Mouse (Mus musculus) kidney, postnatal 10 days (tissue): ENCODE data around the gene Sox5.

Experiments
- DNase-seq: peaks from one replicate; pipeline ENCODE4 v3.0.0; 2021; ENCODE audit warnings: mixed read lengths

The Sox5 gene

GRCm38 (mm10) chr6:144648896-144649295 is 132.9 kb downstream of the Sox5 start:
- DNase-seq: no peak

GRCm38 (mm10) chr6:144648124-144648591 is 133.6 kb downstream of the Sox5 start:
- DNase-seq: peak; percentile 38

- DNase-seq: no peak
Measured at GRCm38 (mm10) chr6:144646331-144646730, 135.4 kb downstream of the Sox5 start.

GRCm38 (mm10) chr6:144645796-144646195 is 136.0 kb downstream of the Sox5 start:
- DNase-seq: no peak

GRCm38 (mm10) chr6:144644711-144645110 is 137.1 kb downstream of the Sox5 start:
- peak; percentile 75 for DNase-seq

- DNase-seq: no peak
Measured at GRCm38 (mm10) chr6:144643601-144644000, 138.2 kb downstream of the Sox5 start.

- no peak for DNase-seq
Measured at GRCm38 (mm10) chr6:144641888-144642287, 139.9 kb downstream of the Sox5 start.

GRCm38 (mm10) chr6:144640591-144640990 is 141.2 kb downstream of the Sox5 start:
- no peak for DNase-seq

- no peak for DNase-seq
Measured at GRCm38 (mm10) chr6:144638547-144638946, 143.2 kb downstream of the Sox5 start.

- DNase-seq: no peak
Measured at GRCm38 (mm10) chr6:144627539-144628115, 154.2 kb downstream of the Sox5 start.

- peak; percentile 76 for DNase-seq
Measured at GRCm38 (mm10) chr6:144621089-144621769, 160.5 kb downstream of the Sox5 start.

- no peak for DNase-seq
Measured at GRCm38 (mm10) chr6:144611383-144611791, 170.4 kb downstream of the Sox5 start.

- no peak for DNase-seq
Measured at GRCm38 (mm10) chr6:144610878-144611277, 170.9 kb downstream of the Sox5 start.

GRCm38 (mm10) chr6:144602883-144603282 is 178.9 kb downstream of the Sox5 start:
- DNase-seq: no peak

- DNase-seq: no peak
Measured at GRCm38 (mm10) chr6:144600351-144600750, 181.4 kb downstream of the Sox5 start.

- DNase-seq: no peak
Measured at GRCm38 (mm10) chr6:144598324-144598973, 183.3 kb downstream of the Sox5 start.

- DNase-seq: peak; percentile 54
Measured at GRCm38 (mm10) chr6:144596536-144597210, 185.1 kb downstream of the Sox5 start.

GRCm38 (mm10) chr6:144584854-144585253 is 196.9 kb downstream of the Sox5 start:
- no peak for DNase-seq

GRCm38 (mm10) chr6:144584074-144584840 is 197.5 kb downstream of the Sox5 start:
- no peak for DNase-seq

GRCm38 (mm10) chr6:144579301-144579700 is 202.5 kb downstream of the Sox5 start:
- no peak for DNase-seq

- no peak for DNase-seq
Measured at GRCm38 (mm10) chr6:144570850-144571249, 210.9 kb downstream of the Sox5 start.

- no peak for DNase-seq
Measured at GRCm38 (mm10) chr6:144565827-144566226, 215.9 kb downstream of the Sox5 start.

GRCm38 (mm10) chr6:144561718-144562117 is 220.1 kb downstream of the Sox5 start:
- DNase-seq: no peak
